Mouse (Mus musculus) urinary bladder, postnatal 36 days (tissue): ENCODE data around the gene Haus4.

Source experiments
- DNase-seq, 2 experiments: peaks; one replicate each; pipeline ENCODE4 v3.0.0; 2022; ENCODE audit warnings: low spot score in 2 of 2, mixed read lengths in 1 of 2

Haus4 gene

GRCm38 (mm10) chr14:54496706-54497105, 57.7 kb downstream of the Haus4 start:
- DNase-seq, result no peak

GRCm38 (mm10) chr14:54494234-54494633, 60.2 kb downstream of the Haus4 start:
- DNase-seq, result peak; percentile 56 to 62

GRCm38 (mm10) chr14:54493236-54493635, 61.2 kb downstream of the Haus4 start:
- no peak for DNase-seq

- DNase-seq, result no peak
Measured at GRCm38 (mm10) chr14:54492345-54493131, 61.9 kb downstream of the Haus4 start.
